Mouse (Mus musculus) liver, postnatal 0 days (tissue): ENCODE measurements around the gene Trpm3.

ENCODE experiments used
- CTCF ChIP-seq: sonication (generic); IDR thresholded peaks from 2 replicates; pipeline ENCODE4 v1.5.1; 2016; ENCODE audit warnings: antibody characterized with exemption, low read depth
- EP300 ChIP-seq: IDR thresholded peaks from 2 replicates; pipeline ENCODE4 v1.6.1; 2016; ENCODE audit warnings: antibody characterized with exemption, low read depth, mild to moderate bottlenecking

- TF ChIP-seq CTCF (no peak), EP300 (no peak)
Observed at GRCm38 (mm10) chr19:22719027-22719426, 580.2 kb downstream of the Trpm3 start.
